Mouse (Mus musculus): ENCODE results near the gene Gm38394. TPM values are rescaled to one million over a fixed set of nuclear protein-coding genes. Genes with fewer than 3 reads are reported as not detected.

Gm38394 gene
- polyA plus RNA-seq, 1 experiment from 2014 or later: 2.7 TPM

DNA sequence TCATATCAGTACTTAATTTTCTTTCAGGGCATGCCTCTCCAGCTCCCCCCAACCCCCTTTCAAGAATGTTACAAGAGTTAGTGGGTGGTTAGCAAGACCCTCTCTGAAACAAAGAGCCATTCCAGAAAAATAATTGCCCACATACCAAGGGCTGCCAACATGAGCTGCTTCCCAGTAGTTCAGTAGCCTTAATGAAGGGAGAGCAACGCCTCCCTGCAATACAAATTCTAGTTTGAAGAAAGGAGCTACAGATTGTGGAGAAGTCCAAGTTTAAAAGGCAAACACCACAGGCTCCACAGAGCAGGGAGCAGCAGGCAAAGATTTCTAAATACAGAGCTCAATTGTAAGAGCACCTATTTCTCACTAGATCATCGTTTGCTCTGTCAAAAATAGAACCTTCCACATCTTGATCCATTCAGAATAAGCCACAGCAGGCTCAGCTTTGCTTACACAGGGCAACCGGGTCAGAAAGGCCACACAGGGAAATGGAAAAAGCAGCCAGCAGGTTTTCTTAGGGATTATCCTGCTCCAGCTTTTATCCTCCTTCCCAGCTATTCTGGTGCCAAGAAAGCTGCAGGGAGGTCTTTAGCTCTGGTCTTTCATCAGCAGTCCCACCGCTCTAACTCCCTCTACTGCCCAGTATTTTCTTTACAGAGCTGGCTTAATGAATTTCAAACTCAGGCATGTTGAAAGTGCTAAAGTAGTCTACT is 64.7 kb downstream of the Gm38394 start:
- WGBS: 13% methylated on average over 4 of the region's 4 CpGs
- ATAC-seq (ENCODE audit: low FRiP score, low TSS enrichment) (0 out of 2 replicates have a peak, but pooled peaks have one; percentile 47), DNase-seq (ENCODE audit: low spot score) (peak; percentile 25)
- Histone ChIP-seq H3K27me3 (ENCODE audit: control insufficient read depth, insufficient read depth, low read length) (no peaks in the 10 kb centered on the region), H3K4me3 (ENCODE audit: low read depth, low read length) (no peak overlapping the region), H3K4me2 (replicated peaks; ENCODE audit: low read depth) (no peak overlapping the region), H3K27ac (replicated peaks) (no peak overlapping the region), H3K9me3 (ENCODE audit: control insufficient read depth, low read length) (no peaks in the 10 kb centered on the region), H3K9ac (ENCODE audit: low read length) (no peak overlapping the region), H3K36me3 (ENCODE audit: control insufficient read depth, insufficient read depth, low read length) (no peaks in the 10 kb centered on the region), H3K4me1 (replicated peaks; ENCODE audit: control insufficient read depth, insufficient read depth) (no peaks in the 10 kb centered on the region)
- no peak for TF ChIP-seq EP300 (optimal IDR thresholded peaks at IDR 0.05)
- peak; percentile 76 for TF ChIP-seq CTCF (IDR thresholded peaks at IDR 0.05; ENCODE audit: low read depth)

DNA sequence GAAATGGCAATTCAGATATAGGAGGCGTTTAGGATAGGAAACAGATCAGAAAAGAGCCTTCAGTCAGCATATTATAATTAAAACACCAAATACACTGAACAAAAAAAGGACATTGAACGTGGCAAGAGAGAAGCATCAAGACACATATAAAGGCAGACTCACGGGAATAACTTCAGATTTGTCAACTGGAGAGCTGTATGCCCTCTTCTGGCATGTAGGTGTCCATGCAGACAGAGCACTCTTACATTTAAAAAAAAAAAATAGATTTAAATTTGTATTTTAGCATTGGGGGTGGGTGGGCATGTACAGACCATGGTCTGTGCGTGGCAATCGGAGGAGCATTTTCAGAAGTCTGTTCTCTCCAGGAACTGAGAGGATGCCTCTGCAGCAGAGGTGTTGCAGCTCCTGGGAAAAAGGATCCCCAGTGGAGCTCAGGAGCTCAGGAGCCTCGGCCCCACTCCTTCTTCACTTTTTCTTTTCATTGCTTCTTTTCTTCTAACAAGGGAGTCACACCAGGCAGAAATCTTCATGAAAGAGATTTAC is 75.1 kb downstream of the Gm38394 start:
- Histone ChIP-seq H3K4me2 (replicated peaks; ENCODE audit: low read depth) (no peak overlapping the region), H3K27ac (replicated peaks) (no peak overlapping the region), H3K36me3 (ENCODE audit: control insufficient read depth, insufficient read depth, low read length) (no peaks in the 10 kb centered on the region), H3K9me3 (ENCODE audit: control insufficient read depth, low read length) (no peaks in the 10 kb centered on the region), H3K4me3 (ENCODE audit: low read depth, low read length) (no peak overlapping the region), H3K9ac (ENCODE audit: low read length) (no peak overlapping the region), H3K4me1 (replicated peaks; ENCODE audit: control insufficient read depth, insufficient read depth) (no peaks in the 10 kb centered on the region), H3K27me3 (ENCODE audit: control insufficient read depth, insufficient read depth, low read length) (no peaks in the 10 kb centered on the region)
- no peak for DNase-seq (ENCODE audit: low spot score)
- TF ChIP-seq EP300 (optimal IDR thresholded peaks at IDR 0.05) (no peak), CTCF (IDR thresholded peaks at IDR 0.05; ENCODE audit: low read depth) (peak; percentile 56)
- WGBS: 69% methylated on average over 6 of the region's 6 CpGs
- no peak for ATAC-seq (ENCODE audit: low FRiP score, low TSS enrichment)

- WGBS: 54% methylated on average over 11 of the region's 11 CpGs
- H3K4me3 ChIP-seq (ENCODE audit: low read depth, low read length): no peak overlapping the region
These were observed 89.8 kb downstream of the Gm38394 start for GRCm38 (mm10) chr1:133571293-133571692.

More at GRCm38 (mm10) chr1:133571293-133571692, 89.8 kb downstream of the Gm38394 start:
- no peak overlapping the region for H3K9ac ChIP-seq (ENCODE audit: low read length)
- H3K4me1 ChIP-seq (replicated peaks; ENCODE audit: control insufficient read depth, insufficient read depth): no peaks in the 10 kb centered on the region
- H3K36me3 ChIP-seq (ENCODE audit: control insufficient read depth, insufficient read depth, low read length): no peaks in the 10 kb centered on the region
- ATAC-seq (ENCODE audit: low FRiP score, low TSS enrichment) (no peak), DNase-seq (ENCODE audit: low spot score) (no peak)
- H3K27ac ChIP-seq (replicated peaks): no peak overlapping the region
- no peak for TF ChIP-seq EP300 (optimal IDR thresholded peaks at IDR 0.05)
- TF ChIP-seq CTCF (IDR thresholded peaks at IDR 0.05; ENCODE audit: low read depth): no peak
- no peak overlapping the region for H3K4me2 ChIP-seq (replicated peaks; ENCODE audit: low read depth)
- no peaks in the 10 kb centered on the region for H3K27me3 ChIP-seq (ENCODE audit: control insufficient read depth, insufficient read depth, low read length)
- H3K9me3 ChIP-seq (ENCODE audit: control insufficient read depth, low read length): no peaks in the 10 kb centered on the region

Other genes with a start within 250 kb of the Gm38394 start
- gene Sox13, start 236.9 kb downstream of the Gm38394 start, polyA plus RNA-seq (2015; fragmentation: Nextera tagmentation; extraction: Ambion mirVana): 3.7 and 5.0 TPM in 2 replicates
- gene Snrpe, start 51.0 kb downstream of the Gm38394 start, polyA plus RNA-seq (2015; fragmentation: Nextera tagmentation; extraction: Ambion mirVana): 348 and 359 TPM in 2 replicates
- not detected in 2 replicates for gene Zbed6, start 433 bp downstream of the Gm38394 start, polyA plus RNA-seq (2015; fragmentation: Nextera tagmentation; extraction: Ambion mirVana)
- gene Lax1, start 28.8 kb upstream of the Gm38394 start, polyA plus RNA-seq (2015; fragmentation: Nextera tagmentation; extraction: Ambion mirVana): 0.16 and 0.38 TPM in 2 replicates
- gene Atp2b4, start 139.7 kb upstream of the Gm38394 start, polyA plus RNA-seq (2015; fragmentation: Nextera tagmentation; extraction: Ambion mirVana): 9.0 and 13.5 TPM in 2 replicates
- 1.3 and 1.6 TPM in 2 replicates for gene Optc, start 246.7 kb upstream of the Gm38394 start, polyA plus RNA-seq (2015; fragmentation: Nextera tagmentation; extraction: Ambion mirVana)

Data from stomach, postnatal 0 days (tissue).